Mouse (Mus musculus) heart, postnatal 36 days (tissue): ENCODE results near the gene Dlat. TPM values are rescaled to one million over a fixed set of nuclear protein-coding genes. Genes with fewer than 3 reads are reported as not detected.
"Not testable (repeated sequence)": the region's sequence is repeated elsewhere in the genome, so short reads cannot be mapped to it uniquely, and the experiment has no call there.

Experiments
- DNase-seq, 2 experiments: peaks; one replicate each; pipeline ENCODE4 v3.0.0; 2021 to 2022
- intact Hi-C: fragments of 180-260 bp; cut with DNase I; formaldehyde crosslinking; loops from one replicate; pipeline ENCODE4 v1.15.1; 2025
- total RNA-seq, 2 experiments: library from RNA; stranded (reverse); gene quantifications; 2 replicates each; pipeline ENCODE4 v1.2.3; 2021

Dlat gene
- total RNA-seq, 2 experiments from 2014 or later, result 399 to 460 TPM

DNA sequence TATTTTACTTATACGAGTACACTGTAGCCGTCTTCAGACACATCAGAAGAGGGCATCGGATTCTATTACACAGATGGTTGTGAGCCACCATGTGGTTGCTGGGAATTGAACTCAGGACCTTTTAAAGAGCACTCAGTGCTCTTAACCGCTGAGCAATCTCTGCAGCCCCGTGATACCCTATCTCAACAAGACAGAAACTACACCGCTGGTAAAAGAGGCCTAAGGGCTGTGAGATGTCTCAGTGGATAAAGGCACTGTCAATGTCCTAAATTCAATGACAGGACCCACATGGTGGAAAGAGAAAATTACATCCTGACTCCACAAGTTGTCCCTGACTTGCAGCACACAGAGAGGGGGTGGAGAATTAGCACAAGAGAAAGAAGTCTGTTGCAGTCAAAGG lies 6.9 kb upstream of the Dlat start:
- intact Hi-C loops, result loop anchor here (10.0 kb wide), 1 partner anchor 222 kb away; no protein-coding TSS in a partner anchor
- DNase-seq, result no peak

DNA sequence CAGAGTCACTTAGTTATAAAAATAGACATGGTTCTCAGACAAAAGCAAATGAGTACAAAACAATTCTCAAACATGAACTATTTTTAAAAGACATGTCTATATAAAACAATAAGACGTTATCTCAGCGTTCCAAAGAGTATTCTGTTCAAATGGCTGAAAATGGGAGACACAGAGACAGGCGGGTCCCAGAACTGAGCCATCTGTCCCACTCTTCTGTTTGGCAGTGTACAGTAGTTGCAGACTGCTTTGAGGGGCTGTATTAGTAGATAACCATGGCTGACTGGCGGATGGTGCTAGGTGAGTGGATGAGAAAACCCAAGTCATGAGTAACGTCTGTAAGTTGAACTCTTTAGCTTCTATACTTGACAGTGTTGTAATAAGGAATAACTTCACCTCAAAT lies 5.2 kb upstream of the Dlat start:
- intact Hi-C loops, result loop anchor here (10.0 kb wide), 1 partner anchor 220 kb away; no protein-coding TSS in a partner anchor
- no peak for DNase-seq

DNA sequence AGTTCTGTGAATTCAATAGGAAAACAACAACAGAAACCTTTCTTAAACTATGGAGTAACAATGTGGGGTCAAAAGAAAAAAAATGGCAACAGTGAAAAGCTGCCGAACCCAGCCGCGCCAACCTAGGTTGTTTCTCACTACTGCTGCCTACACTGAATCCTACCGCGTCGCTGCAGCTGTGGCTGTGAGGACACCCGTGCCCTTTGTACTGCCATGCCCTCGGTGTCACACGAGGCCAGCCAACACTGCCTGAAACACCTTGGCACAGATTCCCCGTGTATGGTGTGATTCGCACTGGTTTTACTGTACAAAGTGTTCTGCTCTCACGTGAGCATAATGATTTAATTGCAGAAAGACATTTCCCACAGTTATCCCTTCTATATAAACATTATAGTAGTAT lies 851 bp upstream of the Dlat start:
- intact Hi-C loops, result loop anchor here (10.0 kb wide), 1 partner anchor 216 kb away; no protein-coding TSS in a partner anchor
- DNase-seq, result peak; percentile 12 to 25

DNA sequence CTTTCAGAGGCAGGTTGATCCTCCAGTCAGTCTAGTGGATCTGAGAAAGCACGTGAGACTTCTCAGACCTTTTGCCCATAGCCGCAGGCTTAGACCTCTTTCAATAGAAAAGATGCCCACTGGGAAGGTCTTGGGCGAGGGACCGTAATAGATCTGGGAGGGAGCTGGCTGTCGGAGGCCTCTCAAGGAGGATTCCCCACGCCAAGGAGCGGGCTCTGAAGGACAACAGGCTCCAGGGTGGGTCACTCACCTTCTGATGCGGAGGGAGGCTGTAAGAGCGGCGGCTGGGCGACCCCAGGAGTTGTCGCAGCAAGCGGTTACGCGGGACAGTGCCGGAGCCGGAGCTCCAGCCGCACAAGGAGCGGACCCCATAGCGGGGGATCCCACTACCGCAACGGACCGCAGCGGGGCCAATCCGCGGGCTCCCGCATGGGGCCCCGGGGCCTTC lies 615 bp downstream of the Dlat start:
- DNase-seq, result no peak
- intact Hi-C loops, result loop anchor here (2.0 to 5.0 kb wide), 3 partner anchors 42 to 108 kb away; partner anchors contain the start of genes Fdxacb1, Nkapd1, Pih1d2 and Sdhd

DNA sequence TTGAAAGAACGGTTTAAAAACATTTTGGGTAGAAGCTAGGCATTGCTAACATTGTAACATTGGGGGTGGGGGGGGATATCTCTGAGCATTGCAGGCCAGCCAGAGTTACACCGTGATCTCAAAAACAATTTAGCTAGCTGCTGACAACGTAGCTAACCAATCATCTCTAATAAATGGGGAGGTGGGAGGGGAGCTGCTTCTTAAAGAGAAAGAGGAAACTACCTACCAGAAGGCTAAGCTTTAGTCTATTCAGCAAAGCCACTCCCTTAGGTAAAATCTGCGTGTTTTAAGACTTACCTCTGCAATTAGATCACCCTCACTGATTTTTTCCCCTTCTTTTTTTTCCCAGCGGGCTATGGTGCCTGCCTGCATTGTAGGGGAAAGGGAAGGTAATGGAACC lies 1.2 kb downstream of the Dlat start:
- no peak for DNase-seq
- intact Hi-C loops, result loop anchor here (2.0 to 5.0 kb wide), 3 partner anchors 42 to 109 kb away; partner anchors contain the start of genes Fdxacb1, Nkapd1, Pih1d2 and Sdhd

DNA sequence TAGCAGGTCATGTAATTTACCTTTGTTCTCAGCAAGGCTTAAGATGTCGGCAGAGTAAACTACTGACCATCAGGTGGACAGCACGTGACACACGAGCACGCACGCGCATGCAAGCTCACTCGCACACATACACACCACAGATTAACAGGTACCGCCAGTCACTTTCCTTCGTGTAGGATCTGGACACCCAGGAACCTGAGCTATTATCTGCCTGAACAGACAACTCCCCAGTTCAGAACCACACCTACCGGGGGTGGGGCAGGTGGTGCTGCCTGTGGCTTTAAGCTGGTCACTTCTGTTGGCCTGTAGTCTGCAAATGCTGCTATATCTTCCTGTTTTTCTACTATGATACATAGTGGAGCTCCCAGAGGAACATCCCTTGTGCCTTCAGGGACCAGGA lies 9.1 kb downstream of the Dlat start:
- no peak for DNase-seq
- intact Hi-C loops, result no loop called here

DNA sequence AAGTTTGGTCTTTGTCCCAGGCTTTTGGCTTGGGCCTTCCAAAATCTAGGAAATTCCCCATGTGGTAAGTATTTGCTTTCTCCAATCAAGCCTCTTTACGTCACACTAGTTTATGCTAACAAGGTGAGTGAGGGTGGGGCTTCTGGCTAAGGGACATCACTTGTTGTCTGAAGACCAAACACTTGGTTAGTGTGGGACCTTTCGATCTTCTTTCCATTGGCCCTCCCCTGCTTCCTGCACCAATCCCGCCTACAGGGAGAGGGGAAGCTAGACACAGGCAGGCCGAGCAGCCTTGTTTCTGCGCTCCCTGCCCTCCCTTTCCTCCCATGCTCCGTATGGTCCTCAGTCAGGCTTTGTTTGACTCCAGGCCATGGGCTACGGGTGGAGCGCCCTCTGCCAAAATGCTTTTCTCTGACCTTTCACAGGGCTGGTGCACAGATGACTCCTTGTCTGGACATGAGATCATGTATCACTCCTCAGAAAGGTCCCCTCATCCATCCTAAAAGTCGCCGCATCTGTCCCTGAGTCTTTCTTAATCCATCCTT lies 12.7 kb downstream of the Dlat start:
- no peak for DNase-seq
- intact Hi-C loops, result no loop called here

DNA sequence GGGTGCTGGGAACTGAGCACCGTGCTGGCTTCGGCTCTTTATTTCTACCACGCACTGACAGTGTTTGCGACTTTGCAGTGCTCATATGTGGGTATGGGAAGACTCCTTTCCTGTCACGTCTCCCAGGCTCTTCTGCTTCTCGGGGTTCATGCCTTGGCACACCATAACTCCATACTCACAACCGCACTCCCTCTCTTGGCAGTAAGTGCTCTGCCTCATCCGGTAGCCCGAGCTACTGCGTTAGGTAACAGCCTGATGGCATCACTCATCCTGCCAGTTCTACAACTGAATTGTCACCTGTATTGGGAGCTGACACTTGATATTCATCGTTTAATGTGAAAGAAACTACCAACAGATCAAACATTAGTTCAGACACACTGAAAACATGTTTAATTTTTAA lies 25.3 kb downstream of the Dlat start:
- DNase-seq, result no peak
- intact Hi-C loops, result no loop called here

DNA sequence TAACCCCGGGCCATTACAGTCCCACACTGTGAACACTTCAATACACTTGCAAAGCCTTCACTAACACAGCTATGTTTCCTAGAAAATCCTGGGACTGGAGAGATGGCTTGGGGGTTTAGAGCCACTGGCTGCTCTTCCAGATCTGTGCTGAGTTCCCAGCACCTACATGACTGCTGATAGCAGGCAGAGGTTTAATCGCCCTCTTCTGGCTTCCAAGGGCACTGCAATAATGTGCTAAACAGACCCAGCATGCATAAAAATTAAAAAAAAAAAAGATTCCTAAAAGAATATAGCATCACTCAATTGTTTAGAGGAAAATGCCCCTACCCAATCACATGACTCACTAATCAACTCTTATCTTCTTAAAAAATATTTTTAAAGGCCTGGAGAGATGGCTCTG lies 26.5 kb downstream of the Dlat start:
- intact Hi-C loops, result no loop called here
- no peak for DNase-seq

DNA sequence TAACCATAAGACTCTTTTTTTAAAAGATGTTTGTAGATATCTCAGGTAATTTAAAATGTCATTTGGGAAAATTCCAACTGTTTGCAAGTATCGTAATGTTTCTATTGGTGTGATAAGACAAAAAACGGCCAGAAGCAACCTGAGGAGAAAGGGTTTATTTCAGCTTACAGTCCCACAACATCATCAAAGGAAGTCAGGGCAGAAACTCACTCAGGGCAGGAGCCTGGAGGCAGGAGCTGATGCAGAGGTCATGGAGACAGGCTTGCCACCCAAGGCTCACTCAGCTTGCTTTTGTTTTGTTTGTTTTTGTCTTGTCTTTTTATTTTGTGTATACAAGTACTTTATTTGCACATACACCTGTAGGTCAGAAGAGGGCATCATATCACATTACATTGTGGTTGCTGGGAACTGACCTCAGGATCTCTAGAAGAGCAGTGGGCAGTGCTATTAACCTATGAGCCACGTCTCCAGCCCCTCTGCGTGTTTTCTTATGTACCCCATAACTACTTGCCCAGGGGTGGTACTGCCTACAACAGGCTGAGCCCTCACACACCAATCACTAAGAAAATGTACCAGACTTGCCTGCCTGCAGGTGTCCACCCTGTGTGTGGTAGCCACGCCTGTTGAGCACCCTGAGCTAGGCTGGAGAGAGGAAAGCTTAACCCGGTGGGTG lies 27.4 kb downstream of the Dlat start:
- intact Hi-C loops, result no loop called here
- no peak for DNase-seq

DNA sequence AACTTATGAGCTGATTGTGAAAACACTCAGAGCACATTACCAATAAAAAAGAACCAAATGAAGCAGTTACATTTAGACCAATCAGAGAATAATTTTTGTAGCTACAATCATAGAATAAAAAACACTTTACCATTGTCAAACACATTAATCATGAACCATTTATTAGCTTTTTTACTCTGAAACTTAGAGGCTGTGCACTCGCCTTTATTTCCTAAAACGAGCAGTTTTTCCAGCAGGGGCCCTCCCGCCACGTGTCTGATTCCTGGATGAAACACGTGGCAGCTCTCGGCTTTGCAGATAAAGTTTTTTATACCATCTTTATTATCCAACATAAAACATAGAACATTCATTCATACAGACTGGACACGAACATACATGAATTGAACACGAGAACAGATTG lies 28.7 kb downstream of the Dlat start:
- DNase-seq, intact Hi-C loops: not testable (repeated sequence)

DNA sequence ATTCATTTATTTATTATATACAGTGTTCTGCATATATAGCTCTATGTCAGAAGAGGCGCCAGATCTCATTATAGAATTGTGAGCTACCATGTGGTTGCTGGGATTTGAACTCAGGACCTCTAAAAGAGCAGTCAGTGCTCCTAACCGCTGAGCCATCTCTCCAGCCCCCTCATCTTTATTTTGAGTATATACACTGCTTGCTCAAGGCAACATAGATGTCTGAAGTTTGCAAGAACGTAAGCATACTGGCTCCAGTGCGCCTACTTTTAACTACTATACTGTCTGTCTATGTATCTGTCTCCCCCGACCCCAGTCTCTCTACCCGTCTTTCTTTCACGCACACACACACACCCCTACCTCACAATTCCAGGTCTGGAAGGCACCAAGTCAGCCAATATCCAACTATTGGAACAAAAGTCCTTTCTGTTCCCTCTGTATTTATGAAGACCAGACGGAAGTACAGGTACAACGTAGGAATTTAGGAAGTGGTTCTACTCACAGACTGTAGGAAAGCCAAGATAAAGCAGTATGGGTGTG lies 41.7 kb downstream of the Dlat start:
- no peak for DNase-seq
- intact Hi-C loops, result loop anchor here (2.0 to 5.0 kb wide), 4 partner anchors 15 to 459 kb away; partner anchors contain the start of genes Dlat, Fdxacb1, Layn and Sdhd

DNA sequence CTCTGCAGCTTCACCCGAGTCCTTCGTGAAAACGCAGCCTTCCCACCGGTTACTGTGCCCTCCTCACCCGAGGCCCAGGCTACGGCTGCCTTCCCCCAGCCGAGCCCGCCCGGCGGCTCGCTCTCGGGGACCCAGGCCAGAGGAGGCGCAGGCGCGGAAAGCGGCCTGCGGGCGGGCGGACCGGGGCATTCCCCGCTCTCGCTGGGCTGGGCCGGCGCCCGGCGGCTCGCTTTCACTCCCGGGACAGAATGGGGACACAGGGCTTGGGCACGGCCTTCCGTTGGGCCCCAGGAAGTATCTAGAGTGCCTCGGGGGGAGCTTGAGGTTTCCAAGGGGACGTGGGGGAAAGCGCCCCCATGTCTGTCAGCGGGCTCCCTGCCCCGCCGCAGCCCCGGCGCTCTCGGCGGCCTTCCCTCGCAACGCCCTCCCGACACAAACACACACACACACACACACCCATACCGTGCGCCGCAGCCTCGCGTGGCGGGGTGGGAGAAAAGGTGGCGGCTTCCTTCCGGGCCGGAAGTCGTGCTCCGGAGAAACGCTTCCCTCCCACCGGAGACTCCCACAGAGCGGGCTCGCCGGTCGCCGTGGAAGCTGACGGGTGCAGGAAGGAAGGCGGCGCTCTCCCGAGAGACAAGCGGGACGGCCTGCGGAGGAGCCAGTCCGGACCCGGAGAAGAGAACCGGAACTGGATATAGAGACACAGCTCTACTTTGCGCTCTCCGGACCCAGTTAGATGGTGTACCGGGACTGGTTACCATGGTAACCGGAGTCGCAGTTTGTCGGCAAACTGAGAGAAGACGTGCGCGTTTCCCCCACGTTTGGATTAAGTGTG lies 42.6 kb downstream of the Dlat start, which contains the start of the genes Pih1d2 and Nkapd1:
Pih1d2 (plus strand) TSS at position 556 of the 838 bp plus-strand sequence.
Nkapd1 (minus strand) TSS at position 699 of the 838 bp plus-strand sequence.
- intact Hi-C loops, result loop anchor here (2.0 to 5.0 kb wide), 4 partner anchors 14 to 460 kb away; partner anchors contain the start of genes Dlat, Fdxacb1, Layn and Sdhd
- peak; percentile 89 to 91 for DNase-seq

DNA sequence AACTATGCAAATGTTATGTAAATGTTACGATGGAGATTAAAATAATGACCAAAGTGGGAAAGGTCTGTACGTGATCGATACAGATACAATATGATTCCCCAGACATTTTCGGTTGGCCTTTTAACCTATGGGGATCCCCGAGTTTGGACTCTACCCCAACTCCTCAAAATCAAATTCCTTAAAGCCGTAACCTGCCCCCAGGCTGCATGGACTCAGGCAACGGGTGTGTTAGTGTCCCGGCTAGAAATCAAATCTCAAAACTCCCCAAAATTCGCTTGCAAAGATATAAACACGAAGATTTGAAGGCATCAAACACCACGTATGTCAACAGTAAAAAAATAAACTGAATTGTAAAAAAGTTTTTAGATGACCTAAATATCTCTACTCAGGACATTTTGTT lies 43.4 kb downstream of the Dlat start:
- no peak for DNase-seq
- intact Hi-C loops, result loop anchor here (2.0 to 5.0 kb wide), 4 partner anchors 13 to 461 kb away; partner anchors contain the start of genes Dlat, Fdxacb1, Layn and Sdhd

DNA sequence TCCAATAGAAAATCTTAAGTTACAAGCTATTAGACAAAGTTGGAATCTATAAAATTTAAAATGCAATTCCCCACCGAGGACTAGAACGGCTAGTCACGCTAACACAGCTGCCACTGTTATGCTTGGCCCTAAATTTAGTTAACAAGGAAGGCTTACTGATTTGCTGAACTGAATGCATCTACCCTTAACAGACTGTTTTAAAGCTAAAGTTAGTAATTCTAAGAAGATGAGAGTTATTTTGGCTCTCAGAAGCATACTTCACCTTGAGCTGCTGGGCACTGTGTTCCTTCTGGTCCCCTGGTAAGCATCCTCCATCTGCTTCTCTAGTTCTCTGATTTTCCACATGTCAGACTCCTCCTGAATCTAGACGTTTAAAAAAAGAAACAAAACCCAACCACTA lies 47.5 kb downstream of the Dlat start:
- intact Hi-C loops, result no loop called here
- DNase-seq, result no peak

DNA sequence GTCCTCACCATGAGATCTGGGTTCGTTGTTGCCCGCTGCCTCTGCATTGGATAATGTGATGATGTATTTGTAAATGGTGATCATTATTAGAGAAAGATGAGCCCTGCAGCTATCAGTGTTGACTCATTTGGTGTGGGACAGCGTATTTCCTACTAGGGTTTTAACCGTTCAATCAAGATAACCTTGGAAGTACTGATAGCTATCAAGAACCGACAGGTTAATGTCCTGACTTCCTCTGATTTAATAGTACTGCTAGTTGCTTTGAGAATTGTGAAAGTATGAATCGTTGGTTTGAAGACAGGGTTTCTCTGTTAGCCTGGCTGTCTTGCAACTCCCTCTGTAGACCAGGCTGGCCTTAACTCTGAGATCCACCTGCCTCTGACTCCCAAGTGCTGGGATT lies 55.2 kb downstream of the Dlat start:
- DNase-seq, result no peak
- intact Hi-C loops, result loop anchor here (5.0 kb wide), 2 partner anchors 53 to 142 kb away; partner anchors contain the start of gene Dlat

DNA sequence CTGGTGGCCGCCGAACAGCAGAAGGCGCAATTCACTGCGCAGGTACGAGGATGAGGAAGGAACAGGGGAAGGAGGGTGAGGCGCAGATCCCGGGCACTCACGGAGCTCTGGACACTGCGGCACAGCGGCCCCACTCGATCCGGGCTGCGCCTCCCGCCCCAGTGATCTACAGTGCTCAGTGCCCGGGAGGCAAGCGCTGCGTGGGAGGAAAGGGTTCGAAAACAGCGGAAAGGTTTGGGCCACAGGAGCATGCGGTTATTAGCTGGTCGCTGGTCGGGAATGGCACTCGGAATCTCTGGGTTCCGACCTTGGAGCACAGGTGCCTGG lies 55.6 kb downstream of the Dlat start:
- no peak for DNase-seq

DNA sequence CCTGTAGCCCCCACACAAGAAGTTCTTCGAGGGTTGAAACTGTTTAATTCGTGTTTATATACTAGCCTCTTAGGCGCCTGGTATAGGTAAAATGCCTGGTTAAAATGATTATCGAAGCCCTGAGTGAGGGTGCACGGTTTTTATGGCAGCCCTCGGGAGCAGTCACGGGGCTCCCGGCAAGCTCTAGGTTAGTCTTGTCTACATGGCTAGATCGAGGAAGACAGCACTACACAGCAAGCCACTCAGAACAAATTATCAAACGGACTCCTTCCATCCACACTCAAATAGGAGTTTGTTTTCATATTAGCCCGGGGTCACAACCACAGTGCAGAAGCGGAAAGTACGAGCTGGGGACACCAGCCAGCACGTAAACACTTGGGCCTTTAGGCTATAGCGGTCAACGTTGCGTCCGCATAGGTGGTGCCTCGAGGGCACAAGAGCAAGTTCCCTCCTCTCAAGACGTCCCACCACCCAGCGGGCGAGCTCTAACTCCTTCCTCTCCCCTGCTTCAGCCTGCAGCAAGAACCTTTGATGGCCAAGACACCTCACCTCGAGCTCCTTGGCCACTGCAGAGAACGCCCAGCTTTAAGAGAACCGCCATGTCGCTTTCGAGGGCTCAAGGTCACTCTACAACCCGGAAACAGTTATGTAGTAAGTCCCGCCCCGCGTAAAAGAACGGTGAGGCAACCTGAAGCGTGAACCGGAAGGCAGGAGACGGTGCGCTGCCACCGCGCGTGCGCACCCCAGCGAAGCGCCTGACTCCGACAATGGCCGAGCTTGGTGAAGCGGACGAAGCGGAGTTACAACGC lies 56.2 kb downstream of the Dlat start, which contains the start of the genes Sdhd and Timm8b:
Sdhd (minus strand) TSS at position 624 of the 809 bp plus-strand sequence.
Timm8b (plus strand) TSS at position 722 of the 809 bp plus-strand sequence.
- DNase-seq, result peak; percentile 91 to 92
- intact Hi-C loops, result loop anchor here (2.0 to 5.0 kb wide), 3 partner anchors 13 to 141 kb away; partner anchors contain the start of genes Dlat, Nkapd1 and Pih1d2

More for the DNA sequence above, 55.6 kb downstream of the Dlat start:
- intact Hi-C loops, result loop anchor here (2.0 to 5.0 kb wide), 3 partner anchors 13 to 142 kb away; partner anchors contain the start of genes Dlat, Nkapd1 and Pih1d2
